Mouse (Mus musculus): Measurements from ENCODE around the gene Map4k5. TPM values are rescaled to one million over a fixed set of nuclear protein-coding genes. Genes with fewer than 3 reads are reported as not detected.

The Map4k5 gene
- total RNA-seq, 2 experiments from 2014 or later, result 39.8 to 40.9 TPM

- 0 out of 2 replicates have a peak overlapping the region, but pooled peaks have one; percentile 19 for H3K27ac ChIP-seq
- intact Hi-C loops (cut with DNase I), result loop anchor here (5.0 kb wide), 1 partner anchor 61 kb away; the partner anchor contains the start of genes Atl1 and Map4k5
- DNase-seq (ENCODE audit: extremely low spot score in 1 of 2, low spot score in 2 of 2), result no peak
- TF ChIP-seq CTCF (IDR thresholded peaks at IDR 0.05), result no peak
- H3K4me3 ChIP-seq, result no peak overlapping the region
Observed at GRCm38 (mm10) chr12:69831239-69831910, 61.6 kb downstream of the Map4k5 start.

- Histone ChIP-seq H3K27ac (no peak overlapping the region), H3K4me3 (no peak overlapping the region)
- no peak for DNase-seq (ENCODE audit: extremely low spot score in 1 of 2, low spot score in 2 of 2)
- intact Hi-C loops (cut with DNase I), result no loop called here
- no peak for TF ChIP-seq CTCF (IDR thresholded peaks at IDR 0.05)
Observed at GRCm38 (mm10) chr12:69828214-69828613, 64.8 kb downstream of the Map4k5 start.

GRCm38 (mm10) chr12:69824881-69825597 is 68.0 kb downstream of the Map4k5 start:
- H3K4me3 ChIP-seq, result no peak overlapping the region
- intact Hi-C loops (cut with DNase I), result no loop called here
- no peak for DNase-seq (ENCODE audit: extremely low spot score in 1 of 2, low spot score in 2 of 2)
- no peak for TF ChIP-seq CTCF (IDR thresholded peaks at IDR 0.05)
- H3K27ac ChIP-seq, result no peak overlapping the region

GRCm38 (mm10) chr12:69814272-69814671 is 78.7 kb downstream of the Map4k5 start:
- intact Hi-C loops (cut with DNase I), result loop anchor here (5.0 kb wide), 1 partner anchor 78 kb away; the partner anchor contains the start of genes Atl1 and Map4k5
- DNase-seq (ENCODE audit: extremely low spot score in 1 of 2, low spot score in 2 of 2), result no peak
- no peak overlapping the region for H3K4me3 ChIP-seq
- TF ChIP-seq CTCF (IDR thresholded peaks at IDR 0.05), result no peak
- peak overlapping the region; percentile 24; the same call in 1 of the 2 replicates for H3K27ac ChIP-seq

GRCm38 (mm10) chr12:69813596-69813995 is 79.4 kb downstream of the Map4k5 start:
- Histone ChIP-seq H3K4me3 (no peak overlapping the region), H3K27ac (peak overlapping the region; percentile 24)
- no peak for TF ChIP-seq CTCF (IDR thresholded peaks at IDR 0.05)
- no peak for DNase-seq (ENCODE audit: extremely low spot score in 1 of 2, low spot score in 2 of 2)
- intact Hi-C loops (cut with DNase I), result loop anchor here (5.0 kb wide), 1 partner anchor 79 kb away; the partner anchor contains the start of genes Atl1 and Map4k5

GRCm38 (mm10) chr12:69812986-69813385 is 80.0 kb downstream of the Map4k5 start:
- H3K27ac ChIP-seq, result no peak overlapping the region; the same call in 1 of the 2 replicates
- TF ChIP-seq CTCF (IDR thresholded peaks at IDR 0.05), result no peak
- DNase-seq (ENCODE audit: extremely low spot score in 1 of 2, low spot score in 2 of 2), result no peak
- intact Hi-C loops (cut with DNase I), result loop anchor here (5.0 kb wide), 1 partner anchor 79 kb away; the partner anchor contains the start of genes Atl1 and Map4k5
- H3K4me3 ChIP-seq, result no peak overlapping the region

- intact Hi-C loops (cut with DNase I), result loop anchor here (5.0 kb wide), 1 partner anchor 80 kb away; the partner anchor contains the start of genes Atl1 and Map4k5
- TF ChIP-seq CTCF (IDR thresholded peaks at IDR 0.05), result no peak
- H3K27ac ChIP-seq, result no peak overlapping the region
- H3K4me3 ChIP-seq, result no peak overlapping the region
- no peak for DNase-seq (ENCODE audit: extremely low spot score in 1 of 2, low spot score in 2 of 2)
Observed at GRCm38 (mm10) chr12:69811976-69812375, 81.0 kb downstream of the Map4k5 start.

- intact Hi-C loops (cut with DNase I), result no loop called here
- H3K27ac ChIP-seq, result no peak overlapping the region
- no peak overlapping the region for H3K4me3 ChIP-seq
- no peak for TF ChIP-seq CTCF (IDR thresholded peaks at IDR 0.05)
- DNase-seq (ENCODE audit: extremely low spot score in 1 of 2, low spot score in 2 of 2), result no peak
Observed at GRCm38 (mm10) chr12:69809439-69809838, 83.6 kb downstream of the Map4k5 start.

- intact Hi-C loops (cut with DNase I), result no loop called here
- DNase-seq (ENCODE audit: extremely low spot score in 1 of 2, low spot score in 2 of 2), result no peak
- no peak for TF ChIP-seq CTCF (IDR thresholded peaks at IDR 0.05)
- Histone ChIP-seq H3K27ac (no peak overlapping the region), H3K4me3 (no peak overlapping the region)
Observed at GRCm38 (mm10) chr12:69807399-69807985, 85.5 kb downstream of the Map4k5 start.

- no peak overlapping the region for H3K27ac ChIP-seq
- TF ChIP-seq CTCF (IDR thresholded peaks at IDR 0.05), result no peak
- no peak overlapping the region for H3K4me3 ChIP-seq
- DNase-seq (ENCODE audit: extremely low spot score in 1 of 2, low spot score in 2 of 2), result no peak
- intact Hi-C loops (cut with DNase I), result no loop called here
Observed at GRCm38 (mm10) chr12:69805148-69805547, 87.9 kb downstream of the Map4k5 start.

- intact Hi-C loops (cut with DNase I), result no loop called here
- TF ChIP-seq CTCF (IDR thresholded peaks at IDR 0.05), result no peak
- H3K4me3 ChIP-seq, result no peak overlapping the region
- no peak overlapping the region for H3K27ac ChIP-seq
- DNase-seq (ENCODE audit: extremely low spot score in 1 of 2, low spot score in 2 of 2), result no peak
Observed at GRCm38 (mm10) chr12:69804393-69805070, 88.5 kb downstream of the Map4k5 start.

All from left cerebral cortex, adult 2 months (tissue).